Mouse (Mus musculus): Measurements from ENCODE around the gene Ak2. TPM values are rescaled to one million over a fixed set of nuclear protein-coding genes. Genes with fewer than 3 reads are reported as not detected.

Ak2 gene
- polyA plus RNA-seq, 1 experiment from 2014 or later, result 171 TPM

- H3K4me1 ChIP-seq (ENCODE audit: control insufficient read depth, insufficient read depth, low read length), result 0 out of 2 replicates have a peak, but pooled peaks cover 3% of the 10 kb centered on the region
- no peaks in the 10 kb centered on the region for H3K36me3 ChIP-seq (ENCODE audit: control insufficient read depth, insufficient read depth, low read length)
- no peak overlapping the region for H3K4me3 ChIP-seq (ENCODE audit: low read length)
- H3K4me2 ChIP-seq (replicated peaks; ENCODE audit: low read depth, low read length), result no peak overlapping the region
- H3K9me3 ChIP-seq (ENCODE audit: control insufficient read depth, low read length), result no peaks in the 10 kb centered on the region
- no peak overlapping the region for H3K9ac ChIP-seq (ENCODE audit: low read depth, low read length)
- H3K27ac ChIP-seq (ENCODE audit: low read depth, low read length), result no peak overlapping the region
- WGBS, result 77% methylated on average over 12 of the region's 12 CpGs
- no peak for ATAC-seq (ENCODE audit: low FRiP score, low TSS enrichment)
- H3K27me3 ChIP-seq (ENCODE audit: control insufficient read depth, insufficient read depth, low read length), result no peaks in the 10 kb centered on the region
Measured at GRCm38 (mm10) chr4:128980890-128981832, 10.6 kb upstream of the Ak2 start.

DNA sequence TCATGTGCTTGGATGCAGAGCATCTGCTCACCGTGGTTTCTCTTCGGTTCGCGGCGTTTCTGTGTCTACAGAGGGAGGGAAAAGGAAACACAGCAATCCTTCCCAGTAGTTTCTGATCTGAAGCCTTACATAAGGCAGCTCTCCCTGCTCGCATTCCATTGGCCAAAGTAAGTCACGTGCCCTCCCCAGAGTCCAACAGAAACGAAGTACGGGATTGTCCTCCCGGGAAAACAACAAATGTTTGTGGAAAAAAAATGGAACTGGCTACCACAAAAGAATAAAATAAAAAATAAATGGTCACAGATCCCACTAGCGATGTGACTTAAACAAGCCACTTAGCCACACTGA is 10.0 kb upstream of the Ak2 start:
- Histone ChIP-seq H3K4me2 (replicated peaks; ENCODE audit: low read depth, low read length) (no peak overlapping the region), H3K36me3 (ENCODE audit: control insufficient read depth, insufficient read depth, low read length) (no peaks in the 10 kb centered on the region), H3K4me3 (ENCODE audit: low read length) (no peak overlapping the region), H3K9me3 (ENCODE audit: control insufficient read depth, low read length) (no peaks in the 10 kb centered on the region), H3K27me3 (ENCODE audit: control insufficient read depth, insufficient read depth, low read length) (no peaks in the 10 kb centered on the region), H3K4me1 (ENCODE audit: control insufficient read depth, insufficient read depth, low read length) (0 out of 2 replicates have a peak, but pooled peaks cover 3% of the 10 kb centered on the region), H3K9ac (ENCODE audit: low read depth, low read length) (no peak overlapping the region), H3K27ac (ENCODE audit: low read depth, low read length) (no peak overlapping the region)
- WGBS, result 66% methylated on average over 11 of the region's 11 CpGs
- no peak for ATAC-seq (ENCODE audit: low FRiP score, low TSS enrichment)

DNA sequence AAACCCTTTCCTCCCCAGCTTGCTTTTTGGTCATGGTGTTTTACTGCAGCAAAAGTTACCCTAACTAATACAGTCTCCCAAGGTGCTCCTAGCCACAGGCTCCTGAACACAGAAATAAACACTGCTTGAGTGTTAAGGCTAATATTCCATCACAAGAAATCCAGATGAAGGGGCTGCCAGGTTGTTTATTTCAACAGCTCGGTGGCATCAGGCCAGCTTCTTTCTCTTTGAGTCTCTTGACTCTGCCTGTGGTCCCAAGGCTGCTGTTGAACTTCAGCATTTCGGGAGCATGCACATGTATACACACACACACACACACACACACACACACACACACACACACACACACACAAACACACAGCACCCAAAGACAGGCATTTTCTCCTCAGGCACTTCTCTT is 8.6 kb upstream of the Ak2 start:
- no peak overlapping the region for H3K27ac ChIP-seq (ENCODE audit: low read depth, low read length)
- H3K4me1 ChIP-seq (ENCODE audit: control insufficient read depth, insufficient read depth, low read length), result 0 out of 2 replicates have a peak, but pooled peaks cover 3% of the 10 kb centered on the region
- WGBS, result 81% methylated on average over 2 of the region's 2 CpGs
- ATAC-seq (ENCODE audit: low FRiP score, low TSS enrichment), result no peak
- no peaks in the 10 kb centered on the region for H3K27me3 ChIP-seq (ENCODE audit: control insufficient read depth, insufficient read depth, low read length)
- no peak overlapping the region for H3K9ac ChIP-seq (ENCODE audit: low read depth, low read length)
- no peaks in the 10 kb centered on the region for H3K36me3 ChIP-seq (ENCODE audit: control insufficient read depth, insufficient read depth, low read length)
- H3K9me3 ChIP-seq (ENCODE audit: control insufficient read depth, low read length), result no peaks in the 10 kb centered on the region
- no peak overlapping the region for H3K4me2 ChIP-seq (replicated peaks; ENCODE audit: low read depth, low read length)
- H3K4me3 ChIP-seq (ENCODE audit: low read length), result no peak overlapping the region

DNA sequence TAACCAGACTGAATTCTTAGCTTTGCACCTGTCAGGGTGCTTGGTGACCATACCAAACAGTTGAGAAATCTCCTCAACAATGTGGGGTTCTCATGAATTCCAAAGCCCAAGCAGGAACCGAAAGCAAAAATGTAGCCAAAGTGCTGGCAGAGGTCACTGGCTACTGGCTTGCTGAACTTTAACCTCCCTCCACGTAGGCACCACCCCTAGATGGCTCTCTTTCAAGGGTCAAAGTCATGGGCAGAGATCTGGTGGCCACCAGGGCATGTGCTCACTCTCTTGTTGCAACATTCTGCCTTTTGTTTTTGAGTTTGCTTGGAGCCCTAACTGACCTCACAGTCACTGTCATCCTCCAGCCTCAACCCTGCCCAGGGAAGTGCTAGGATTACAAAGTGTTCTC is 8.1 kb upstream of the Ak2 start:
- H3K4me3 ChIP-seq (ENCODE audit: low read length), result no peak overlapping the region
- H3K9ac ChIP-seq (ENCODE audit: low read depth, low read length), result no peak overlapping the region
- no peaks in the 10 kb centered on the region for H3K27me3 ChIP-seq (ENCODE audit: control insufficient read depth, insufficient read depth, low read length)
- 0 out of 2 replicates have a peak, but pooled peaks cover 3% of the 10 kb centered on the region for H3K4me1 ChIP-seq (ENCODE audit: control insufficient read depth, insufficient read depth, low read length)
- no peak for ATAC-seq (ENCODE audit: low FRiP score, low TSS enrichment)
- WGBS, result 53% methylated on average over 2 of the region's 2 CpGs
- no peaks in the 10 kb centered on the region for H3K36me3 ChIP-seq (ENCODE audit: control insufficient read depth, insufficient read depth, low read length)
- no peak overlapping the region for H3K4me2 ChIP-seq (replicated peaks; ENCODE audit: low read depth, low read length)
- no peaks in the 10 kb centered on the region for H3K9me3 ChIP-seq (ENCODE audit: control insufficient read depth, low read length)
- no peak overlapping the region for H3K27ac ChIP-seq (ENCODE audit: low read depth, low read length)

- no peaks in the 10 kb centered on the region for H3K9me3 ChIP-seq (ENCODE audit: control insufficient read depth, low read length)
- no peaks in the 10 kb centered on the region for H3K36me3 ChIP-seq (ENCODE audit: control insufficient read depth, insufficient read depth, low read length)
- H3K4me1 ChIP-seq (ENCODE audit: control insufficient read depth, insufficient read depth, low read length), result 0 out of 2 replicates have a peak, but pooled peaks cover 3% of the 10 kb centered on the region
- H3K4me2 ChIP-seq (replicated peaks; ENCODE audit: low read depth, low read length), result no peak overlapping the region
- WGBS, result 53% methylated on average over 3 of the region's 3 CpGs
- ATAC-seq (ENCODE audit: low FRiP score, low TSS enrichment), result no peak
- H3K9ac ChIP-seq (ENCODE audit: low read depth, low read length), result no peak overlapping the region
- no peak overlapping the region for H3K4me3 ChIP-seq (ENCODE audit: low read length)
- no peak overlapping the region for H3K27ac ChIP-seq (ENCODE audit: low read depth, low read length)
- no peaks in the 10 kb centered on the region for H3K27me3 ChIP-seq (ENCODE audit: control insufficient read depth, insufficient read depth, low read length)
Measured at GRCm38 (mm10) chr4:128984600-128984999, 7.2 kb upstream of the Ak2 start.

- 62% methylated on average over 3 of the region's 3 CpGs for WGBS
- Histone ChIP-seq H3K36me3 (ENCODE audit: control insufficient read depth, insufficient read depth, low read length) (no peaks in the 10 kb centered on the region), H3K27me3 (ENCODE audit: control insufficient read depth, insufficient read depth, low read length) (no peaks in the 10 kb centered on the region), H3K27ac (ENCODE audit: low read depth, low read length) (no peak overlapping the region), H3K4me3 (ENCODE audit: low read length) (no peak overlapping the region), H3K4me1 (ENCODE audit: control insufficient read depth, insufficient read depth, low read length) (peaks cover 3% of the 10 kb centered on the region), H3K4me2 (replicated peaks; ENCODE audit: low read depth, low read length) (no peak overlapping the region), H3K9ac (ENCODE audit: low read depth, low read length) (no peak overlapping the region), H3K9me3 (ENCODE audit: control insufficient read depth, low read length) (no peaks in the 10 kb centered on the region)
- no peak for ATAC-seq (ENCODE audit: low FRiP score, low TSS enrichment)
Measured at GRCm38 (mm10) chr4:128988911-128989310, 2.8 kb upstream of the Ak2 start.

GRCm38 (mm10) chr4:128989678-128990077 is 2.1 kb upstream of the Ak2 start:
- Histone ChIP-seq H3K36me3 (ENCODE audit: control insufficient read depth, insufficient read depth, low read length) (no peaks in the 10 kb centered on the region), H3K27ac (ENCODE audit: low read depth, low read length) (no peak overlapping the region), H3K4me2 (replicated peaks; ENCODE audit: low read depth, low read length) (no peak overlapping the region), H3K4me3 (ENCODE audit: low read length) (no peak overlapping the region), H3K4me1 (ENCODE audit: control insufficient read depth, insufficient read depth, low read length) (peaks cover 11% of the 10 kb centered on the region), H3K9me3 (ENCODE audit: control insufficient read depth, low read length) (no peaks in the 10 kb centered on the region), H3K27me3 (ENCODE audit: control insufficient read depth, insufficient read depth, low read length) (no peaks in the 10 kb centered on the region), H3K9ac (ENCODE audit: low read depth, low read length) (no peak overlapping the region)
- 70% methylated on average over 11 of the region's 11 CpGs for WGBS
- ATAC-seq (ENCODE audit: low FRiP score, low TSS enrichment), result no peak

- Histone ChIP-seq H3K4me1 (ENCODE audit: control insufficient read depth, insufficient read depth, low read length) (peaks cover 18% of the 10 kb centered on the region), H3K9me3 (ENCODE audit: control insufficient read depth, low read length) (no peaks in the 10 kb centered on the region), H3K9ac (ENCODE audit: low read depth, low read length) (no peak overlapping the region), H3K27me3 (ENCODE audit: control insufficient read depth, insufficient read depth, low read length) (no peaks in the 10 kb centered on the region), H3K27ac (ENCODE audit: low read depth, low read length) (no peak overlapping the region), H3K4me3 (ENCODE audit: low read length) (no peak overlapping the region), H3K4me2 (replicated peaks; ENCODE audit: low read depth, low read length) (no peak overlapping the region), H3K36me3 (ENCODE audit: control insufficient read depth, insufficient read depth, low read length) (peaks cover 7% of the 10 kb centered on the region)
- WGBS, result 84% methylated on average over 3 of the region's 3 CpGs
- ATAC-seq (ENCODE audit: low FRiP score, low TSS enrichment), result no peak
Measured at GRCm38 (mm10) chr4:128992176-128992575, 418 bp downstream of the Ak2 start.

DNA sequence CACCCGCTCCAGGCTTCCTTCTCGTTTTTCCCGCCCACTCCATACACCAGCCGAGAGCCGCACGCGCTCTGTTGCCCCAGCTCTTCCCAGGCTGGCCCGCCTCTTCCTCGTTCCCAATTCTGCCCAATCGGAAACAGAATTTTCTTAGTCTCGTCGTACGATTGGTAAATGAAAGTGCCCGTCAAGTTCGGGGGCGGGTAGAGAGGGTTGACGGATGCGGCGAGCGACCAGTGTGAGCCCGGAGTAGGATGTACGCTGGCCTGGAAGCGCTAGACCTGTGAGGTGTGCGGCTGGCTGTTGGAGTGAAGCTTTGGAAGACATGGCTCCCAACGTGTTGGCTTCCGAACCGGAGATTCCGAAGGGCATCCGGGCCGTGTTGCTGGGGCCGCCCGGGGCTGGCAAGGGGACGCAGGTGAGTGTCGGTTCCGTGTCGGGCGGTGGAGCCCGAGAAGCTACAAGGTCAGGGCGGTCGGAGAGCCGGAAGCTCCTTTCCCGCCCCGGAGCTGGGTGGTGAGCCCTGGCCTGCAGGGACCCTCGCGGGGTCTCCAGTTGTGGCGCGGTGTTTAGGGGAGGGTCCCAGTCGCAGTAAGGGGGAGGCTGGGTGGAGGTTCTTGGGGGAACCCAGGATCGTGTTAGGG is 1.4 kb downstream of the Ak2 start:
- peak overlapping the region; percentile 81 for H3K9ac ChIP-seq (ENCODE audit: low read depth, low read length)
- peaks cover 26% of the 10 kb centered on the region for H3K4me1 ChIP-seq (ENCODE audit: control insufficient read depth, insufficient read depth, low read length)
- H3K4me2 ChIP-seq (replicated peaks; ENCODE audit: low read depth, low read length), result peak overlapping the region; percentile 81
- peak overlapping the region; percentile 71 for H3K27ac ChIP-seq (ENCODE audit: low read depth, low read length)
- no peaks in the 10 kb centered on the region for H3K27me3 ChIP-seq (ENCODE audit: control insufficient read depth, insufficient read depth, low read length)
- no peaks in the 10 kb centered on the region for H3K9me3 ChIP-seq (ENCODE audit: control insufficient read depth, low read length)
- under 1% methylated on average over 49 of the region's 49 CpGs for WGBS
- peaks cover 7% of the 10 kb centered on the region for H3K36me3 ChIP-seq (ENCODE audit: control insufficient read depth, insufficient read depth, low read length)
- H3K4me3 ChIP-seq (ENCODE audit: low read length), result peak overlapping the region; percentile 88
- ATAC-seq (ENCODE audit: low FRiP score, low TSS enrichment), result peak; percentile 99

All from kidney, embryonic 14.5 days (tissue).